Mouse (Mus musculus) embryonic fibroblast, embryonic 13.5 days (primary cell): ENCODE data around the gene Car14.
A peak's percentile ranks its signal among the peaks of the same experiment; 100 is the strongest.
"Not testable (repeated sequence)": the region's sequence is repeated elsewhere in the genome, so short reads cannot be mapped to it uniquely, and the experiment has no call there.

Experiments used
- CTCF ChIP-seq: IDR thresholded peaks from 2 replicates; pipeline ENCODE4 v1.5.1; 2011; ENCODE audit warnings: mild to moderate bottlenecking, control low read depth, low read length, moderate library complexity, borderline replicate concordance; ENCODE audit not compliant: insufficient read depth
- POLR2A ChIP-seq: IDR thresholded peaks from 2 replicates; pipeline ENCODE4 v1.6.1; 2011; ENCODE audit warnings: low read depth, mild to moderate bottlenecking, control low read depth, low read length, moderate library complexity

GRCm38 (mm10) chr3:95893606-95894316 lies 10.7 kb downstream of the Car14 start, which contains the start of gene Aph1a:
- not testable (repeated sequence) for TF ChIP-seq CTCF
- TF ChIP-seq POLR2A, result peak; percentile 89
